Mouse (Mus musculus): ENCODE data around the gene Ptch2.

Ptch2 gene

DNA sequence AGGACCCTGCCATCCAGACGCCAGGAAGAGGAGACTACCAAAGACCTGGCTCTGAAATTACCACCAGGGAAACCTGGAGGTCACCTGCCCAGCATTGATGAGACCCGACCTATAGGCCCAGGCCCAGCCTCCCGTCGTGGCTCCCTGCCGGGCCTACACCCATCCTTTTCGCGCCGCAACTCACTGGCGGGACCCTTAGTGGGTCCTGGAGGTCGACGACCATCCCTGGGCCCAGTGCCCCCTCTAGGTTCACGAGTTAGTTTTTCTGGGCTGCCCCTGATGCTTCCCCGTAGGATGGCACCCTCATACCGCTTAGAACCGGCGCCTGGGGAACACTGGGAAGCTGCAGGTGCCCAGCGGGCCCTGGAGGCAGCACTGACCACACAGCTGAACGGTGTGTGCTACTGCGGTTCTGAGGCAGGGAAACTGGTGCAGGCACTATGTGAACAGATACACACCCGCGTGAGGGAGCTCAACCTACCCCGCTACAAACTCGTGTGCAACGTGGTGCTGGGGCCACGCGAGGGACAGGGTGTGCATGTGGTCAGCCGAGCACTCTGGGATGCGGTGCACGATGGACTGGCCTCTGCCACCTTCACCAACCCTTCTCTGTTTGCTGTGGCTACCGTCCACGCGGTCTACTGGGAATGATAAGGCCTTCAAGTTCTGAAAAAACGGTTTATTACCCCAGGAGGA is 32.3 kb downstream of the Ptch2 start:
- no peak for DNase-seq (ENCODE audit: low read depth, low spot score)

DNA sequence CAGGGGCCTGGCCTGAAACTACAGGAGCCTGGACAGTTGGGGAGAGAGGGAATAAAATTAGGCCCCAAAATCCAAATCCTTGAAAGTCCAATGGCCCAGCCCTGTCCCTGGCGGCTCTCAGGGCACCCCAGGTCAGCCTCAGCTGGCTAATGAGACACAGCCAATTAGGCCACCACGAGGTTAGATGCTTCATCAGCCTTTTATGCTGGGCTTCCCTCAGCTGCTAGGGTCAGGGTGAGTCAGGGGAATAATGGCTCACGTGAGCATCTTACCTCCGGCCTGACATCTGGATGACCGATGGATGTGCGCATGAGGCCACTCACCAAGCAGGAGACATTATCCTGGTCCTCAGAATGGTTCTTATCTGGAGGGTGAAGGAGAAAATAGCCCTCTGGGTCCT is 34.9 kb downstream of the Ptch2 start:
- DNase-seq (ENCODE audit: low read depth, low spot score) = no peak

DNA sequence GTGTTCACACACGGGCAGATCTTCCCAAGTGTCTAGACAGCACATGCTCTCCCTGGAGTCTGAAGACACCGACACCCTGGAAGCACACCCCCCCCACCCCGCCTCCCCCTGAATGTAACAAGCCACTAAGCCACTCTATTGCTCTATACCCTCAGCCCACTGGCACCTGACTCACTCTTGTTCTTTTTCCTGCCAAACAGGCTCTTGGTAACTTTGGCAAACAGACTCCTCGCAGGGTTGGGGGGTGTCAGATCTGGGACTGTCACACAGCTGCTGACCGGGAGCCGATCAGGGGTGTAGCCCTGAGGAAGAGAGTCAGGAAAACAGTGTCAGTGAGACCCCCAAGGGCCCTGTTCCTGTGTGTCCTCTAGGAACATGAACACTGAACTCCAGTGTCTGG is 35.3 kb downstream of the Ptch2 start:
- DNase-seq (ENCODE audit: low read depth, low spot score) = no peak

DNA sequence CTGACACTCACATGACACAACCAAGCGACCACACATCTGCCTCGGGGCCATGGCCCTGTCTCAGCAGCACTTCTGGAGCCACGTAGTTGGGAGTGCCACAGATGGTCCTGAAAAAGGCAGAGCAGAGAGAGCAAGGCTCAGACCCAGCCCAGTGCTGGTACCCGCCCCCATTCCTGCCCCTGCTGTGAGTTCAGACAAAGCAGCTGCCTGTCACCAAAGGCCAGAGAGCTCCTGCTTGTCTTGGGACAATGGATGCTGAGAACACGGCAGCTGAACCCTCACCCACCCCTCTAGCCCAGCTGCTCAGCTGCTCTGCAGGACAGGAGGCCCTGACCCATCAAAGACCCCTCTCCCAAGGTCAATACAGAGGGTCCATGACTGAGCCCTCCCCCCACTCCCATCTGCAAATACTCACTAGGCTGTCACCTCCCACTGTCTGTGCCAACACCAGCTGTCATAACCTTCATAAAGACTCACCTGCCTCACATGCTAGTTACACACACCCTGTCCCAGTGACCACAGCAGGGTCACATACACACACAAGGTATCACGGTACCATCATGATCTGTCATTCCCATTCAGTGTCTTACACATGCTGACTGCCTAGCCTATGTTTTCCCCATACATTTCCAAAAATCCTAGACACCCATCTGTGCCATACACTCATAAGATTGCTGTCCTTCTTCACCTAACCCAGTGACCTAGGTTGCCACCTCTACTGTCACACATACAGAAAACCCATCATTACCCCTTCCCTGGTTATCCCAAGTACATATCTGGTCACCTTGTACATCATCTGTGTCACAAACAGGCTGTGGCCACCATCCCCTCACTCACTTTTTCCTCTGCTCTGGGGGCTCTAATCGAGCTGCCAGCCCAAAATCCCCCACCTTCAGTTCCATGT is 36.3 kb downstream of the Ptch2 start:
- DNase-seq (ENCODE audit: low read depth, low spot score) = no peak

DNA sequence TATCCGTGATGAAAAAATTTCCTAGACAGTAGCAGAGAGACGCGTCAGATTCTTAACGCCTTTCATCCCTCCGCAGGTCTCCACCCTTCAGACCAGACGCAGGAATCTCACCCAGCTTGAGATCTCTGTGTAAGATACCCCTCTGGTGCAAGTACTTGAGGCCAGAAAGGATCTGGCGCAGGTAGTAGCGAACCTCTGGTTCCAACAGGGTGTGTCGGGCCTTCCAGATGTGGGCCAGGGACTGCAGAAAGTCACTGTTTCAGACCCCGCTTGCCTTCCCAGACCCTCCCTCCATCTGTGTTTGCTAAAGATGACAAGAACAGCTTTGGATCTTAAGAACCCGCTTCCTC is 36.9 kb downstream of the Ptch2 start:
- no peak for DNase-seq (ENCODE audit: low read depth, low spot score)

DNA sequence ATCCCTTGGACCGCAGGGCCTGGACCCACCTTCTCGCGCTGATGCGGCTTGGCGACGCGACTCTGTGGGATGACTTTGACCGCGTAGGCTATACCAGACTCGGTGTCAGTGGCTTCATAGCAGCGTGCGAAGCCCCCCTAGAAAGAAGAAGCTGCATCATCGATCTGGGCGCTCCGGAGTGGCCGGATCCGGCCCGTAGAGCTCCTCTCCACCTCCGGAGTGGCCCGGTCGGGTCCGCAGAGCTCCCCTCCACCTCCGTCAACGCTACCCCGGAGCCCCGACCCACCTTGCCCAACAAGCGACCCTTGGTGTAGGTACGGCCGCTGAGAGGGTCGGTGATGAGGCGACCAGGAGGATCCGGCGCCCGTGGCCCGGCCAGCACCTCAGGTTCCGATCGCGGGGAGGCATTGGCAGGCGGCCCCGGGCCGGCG is 37.5 kb downstream of the Ptch2 start:
- DNase-seq (ENCODE audit: low read depth, low spot score) = no peak

DNA sequence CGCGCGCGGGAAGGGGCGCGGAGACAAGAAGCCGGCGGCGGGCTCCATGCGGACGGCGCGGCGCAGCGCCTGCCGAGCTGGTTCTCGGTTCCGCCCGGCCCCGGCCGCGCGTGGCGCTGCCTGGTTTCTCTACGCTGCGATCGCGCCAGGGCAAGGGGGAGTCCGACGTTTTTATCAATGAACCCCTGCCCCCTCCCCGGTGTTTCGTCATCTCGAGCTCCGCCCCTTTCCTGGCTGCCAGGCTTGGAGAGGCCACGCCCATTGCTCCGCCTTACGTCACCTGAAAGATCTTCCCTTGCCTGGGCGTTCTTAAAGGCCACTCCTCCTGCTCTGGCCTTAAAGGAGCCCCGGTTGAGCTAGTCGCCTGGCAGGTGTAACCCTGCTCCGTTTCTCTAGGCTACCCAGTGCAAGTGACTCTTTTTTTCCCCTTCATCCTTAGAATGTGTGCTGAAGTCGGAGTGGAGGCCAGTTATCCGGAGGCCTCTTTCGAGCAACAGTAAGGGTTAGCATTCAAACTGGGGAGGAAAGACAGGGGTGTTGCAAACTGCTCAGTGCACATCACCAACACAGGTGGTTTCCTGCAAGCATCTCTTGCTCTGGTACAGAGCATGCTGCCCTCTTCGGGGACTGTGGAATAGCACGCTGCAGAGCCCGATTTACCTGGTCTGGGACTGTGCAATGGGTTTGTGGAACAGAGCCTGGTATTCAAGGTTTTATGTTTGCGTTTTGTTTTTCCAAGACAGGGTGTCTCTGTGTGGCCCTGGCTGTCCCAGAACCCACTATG is 38.1 kb downstream of the Ptch2 start, which contains the start of gene Plk3:
Plk3 (minus strand) TSS at position 147 of the 784 bp plus-strand sequence.
- peak; percentile 96 for DNase-seq (ENCODE audit: low read depth, low spot score)

DNA sequence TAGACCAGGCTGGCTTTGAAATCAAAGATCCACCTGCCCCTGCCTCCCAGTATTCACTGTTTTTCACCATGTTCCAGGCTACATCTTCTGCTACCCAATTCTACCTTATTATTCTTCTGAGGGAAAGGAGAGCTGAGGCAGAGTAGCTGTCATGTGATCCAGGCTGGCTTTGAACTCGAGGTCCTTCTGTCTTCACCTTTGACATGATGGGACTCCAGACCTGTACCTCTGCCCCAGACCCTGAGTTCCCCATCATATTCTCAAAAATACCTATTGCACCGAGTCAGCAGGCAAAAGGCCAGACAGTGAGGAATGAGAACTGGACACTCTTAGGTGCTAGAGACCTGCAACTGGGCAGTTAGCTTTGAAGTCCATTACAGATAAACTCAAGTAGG is 38.7 kb downstream of the Ptch2 start:
- DNase-seq (ENCODE audit: low read depth, low spot score) = no peak

DNA sequence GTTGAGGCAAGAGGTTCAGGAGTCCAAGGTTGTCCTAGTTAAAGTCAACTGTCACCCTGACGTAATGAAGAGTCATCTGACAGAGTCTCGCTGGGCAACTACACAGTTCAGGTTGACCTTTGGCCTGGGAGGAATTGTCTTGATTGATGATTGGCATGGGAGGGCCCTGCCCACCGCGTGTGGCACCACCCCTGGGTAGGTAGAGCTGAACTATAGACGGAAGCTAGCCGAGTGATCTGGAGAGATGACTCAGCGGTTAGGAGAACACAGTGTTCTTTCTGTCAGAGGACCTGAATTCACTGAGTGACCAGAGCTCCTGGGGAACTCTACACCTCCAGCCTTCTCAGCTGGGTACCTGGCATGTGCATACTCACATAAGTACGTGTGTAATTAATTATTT is 40.2 kb downstream of the Ptch2 start:
- DNase-seq (ENCODE audit: low read depth, low spot score) = no peak

DNA sequence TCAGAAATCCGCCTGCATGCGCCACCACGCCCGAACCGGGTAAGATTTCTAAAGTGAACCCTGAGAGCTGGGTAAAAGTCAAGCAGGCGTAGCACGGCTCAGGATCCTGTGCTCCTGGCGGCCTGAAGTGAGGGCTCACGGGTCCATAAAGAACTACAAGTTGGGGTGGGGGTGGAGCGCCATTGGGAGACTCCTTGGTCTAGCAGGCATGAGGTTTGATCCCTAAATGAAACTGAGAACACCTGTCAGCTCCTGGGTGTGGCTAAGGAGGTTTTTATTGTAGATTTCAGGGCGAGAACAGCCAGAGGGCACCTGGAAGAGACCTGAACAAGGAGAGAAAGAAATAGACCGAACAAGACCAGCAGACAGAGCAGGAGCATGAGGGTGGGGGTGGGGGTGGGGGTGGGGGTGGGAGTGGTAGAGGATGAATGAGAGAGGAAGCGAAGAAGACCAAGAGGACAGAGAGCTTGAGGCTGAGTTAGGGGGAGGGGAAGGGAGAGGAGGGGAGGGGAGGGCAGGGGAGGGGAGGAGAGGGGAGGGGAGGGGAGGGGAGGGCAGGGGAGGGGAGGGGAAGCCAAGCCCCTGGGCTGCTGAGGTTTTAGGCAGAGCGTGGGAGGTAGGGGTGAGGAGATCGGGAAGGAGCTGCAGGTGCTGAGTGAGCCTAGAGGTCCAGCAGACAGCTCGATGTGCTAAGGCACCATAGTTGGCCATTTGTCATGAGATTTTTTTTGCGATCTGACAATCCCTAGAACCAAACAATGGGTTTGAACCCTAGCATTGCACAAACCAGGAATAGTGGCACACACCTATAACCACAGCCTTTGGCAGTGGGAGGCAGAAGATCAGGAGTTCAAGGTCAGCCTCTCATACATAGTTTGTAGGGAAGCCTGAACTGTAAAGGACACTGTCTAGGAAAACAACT is 42.7 kb downstream of the Ptch2 start:
- no peak for DNase-seq (ENCODE audit: low read depth, low spot score)

DNA sequence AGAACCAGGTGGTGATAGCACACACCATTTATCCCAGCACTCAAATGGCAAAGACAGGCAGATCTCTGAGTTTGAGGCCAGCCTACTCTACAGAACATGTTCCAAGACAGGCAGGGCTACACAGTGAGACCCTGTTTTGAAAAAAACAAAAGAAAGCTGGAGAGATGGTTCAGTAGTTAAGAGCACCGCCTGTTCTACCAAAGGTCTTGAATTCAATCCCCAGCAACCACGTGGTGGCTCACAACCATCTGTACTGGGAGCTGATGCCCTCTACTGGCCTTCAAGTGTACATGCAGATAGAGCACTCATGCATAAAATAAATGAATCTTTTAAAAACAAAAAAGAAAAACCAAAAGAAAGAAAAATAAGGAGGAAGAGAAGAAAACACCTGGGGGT is 43.3 kb downstream of the Ptch2 start:
- DNase-seq (ENCODE audit: low read depth, low spot score) = no peak

DNA sequence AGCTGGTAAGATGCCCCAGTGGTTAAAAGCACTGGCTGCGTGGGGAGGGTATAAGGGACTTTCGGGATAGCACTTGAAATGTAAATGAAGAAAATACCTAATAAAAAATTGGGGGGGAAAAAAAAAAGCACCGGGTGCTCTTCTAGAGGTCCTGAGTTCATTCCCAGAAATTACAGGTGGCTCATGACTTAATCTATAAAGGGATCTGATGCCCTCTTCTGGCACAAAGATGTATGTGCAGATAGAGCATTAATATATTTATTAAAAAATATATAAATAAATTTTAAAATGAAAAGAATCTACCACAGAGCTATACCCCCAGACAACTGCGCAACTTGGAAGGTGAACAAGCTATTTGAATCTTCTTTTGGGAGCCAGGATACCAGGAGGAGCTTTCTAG is 44.7 kb downstream of the Ptch2 start:
- no peak for DNase-seq (ENCODE audit: low read depth, low spot score)

DNA sequence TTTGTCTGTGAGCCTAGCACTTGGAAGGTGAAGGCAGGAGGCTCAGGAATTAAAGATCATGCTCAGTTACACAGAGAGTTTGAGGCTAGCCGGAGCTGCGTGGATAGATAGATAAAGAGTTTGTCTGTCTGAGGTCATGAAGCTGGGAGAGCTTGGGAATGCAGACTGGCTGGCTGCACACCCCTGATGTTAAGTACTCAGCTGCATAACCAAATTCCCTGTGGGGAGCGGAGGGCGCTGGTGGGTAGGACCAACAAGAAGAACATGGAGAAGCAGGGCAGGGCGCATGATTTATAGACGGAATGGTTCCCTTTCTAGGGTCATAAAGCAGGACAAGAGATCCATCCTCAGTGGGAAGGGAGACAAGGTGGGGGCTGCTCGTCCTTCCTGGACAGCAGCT is 47.1 kb downstream of the Ptch2 start:
- no peak for DNase-seq (ENCODE audit: low read depth, low spot score)

DNA sequence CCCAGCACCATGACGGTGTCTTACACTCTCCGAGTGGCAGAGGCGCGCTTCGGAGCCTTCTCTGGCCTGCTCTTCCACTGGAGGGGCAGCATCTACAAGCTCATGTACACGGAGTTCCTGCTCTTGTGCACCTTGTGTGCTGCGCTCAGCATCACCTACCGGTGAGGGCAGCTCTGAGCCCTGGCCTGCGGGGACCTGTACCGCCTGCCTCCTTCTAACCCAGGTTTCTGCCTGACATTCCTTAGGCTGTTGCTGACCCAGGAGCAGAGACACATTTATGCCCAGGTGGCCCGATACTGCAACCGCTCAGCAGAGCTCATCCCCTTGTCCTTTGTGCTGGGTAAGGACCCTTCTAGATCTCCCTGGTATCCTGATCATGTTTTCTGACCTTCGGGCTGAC is 49.4 kb downstream of the Ptch2 start:
- DNase-seq (ENCODE audit: low read depth, low spot score) = no peak

DNA sequence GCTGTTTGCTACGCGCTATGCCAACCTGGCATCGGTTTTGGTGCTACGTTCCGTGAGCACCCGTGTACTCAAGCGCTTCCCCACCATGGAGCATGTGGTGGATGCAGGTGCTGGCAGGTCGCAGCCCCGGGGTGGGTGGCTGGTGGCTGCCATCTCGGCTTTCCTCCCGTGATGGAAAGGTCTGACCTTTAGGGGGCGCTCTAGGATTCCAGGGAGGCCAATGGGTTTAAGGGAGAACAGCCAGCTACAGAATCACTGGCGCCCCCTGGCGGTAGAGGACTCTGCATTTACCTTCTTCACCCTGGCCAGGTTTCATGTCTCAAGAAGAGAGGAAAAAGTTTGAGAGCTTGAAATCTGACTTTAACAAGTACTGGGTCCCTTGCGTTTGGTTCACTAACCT is 50.3 kb downstream of the Ptch2 start:
- DNase-seq (ENCODE audit: low read depth, low spot score) = peak; percentile 89

DNA sequence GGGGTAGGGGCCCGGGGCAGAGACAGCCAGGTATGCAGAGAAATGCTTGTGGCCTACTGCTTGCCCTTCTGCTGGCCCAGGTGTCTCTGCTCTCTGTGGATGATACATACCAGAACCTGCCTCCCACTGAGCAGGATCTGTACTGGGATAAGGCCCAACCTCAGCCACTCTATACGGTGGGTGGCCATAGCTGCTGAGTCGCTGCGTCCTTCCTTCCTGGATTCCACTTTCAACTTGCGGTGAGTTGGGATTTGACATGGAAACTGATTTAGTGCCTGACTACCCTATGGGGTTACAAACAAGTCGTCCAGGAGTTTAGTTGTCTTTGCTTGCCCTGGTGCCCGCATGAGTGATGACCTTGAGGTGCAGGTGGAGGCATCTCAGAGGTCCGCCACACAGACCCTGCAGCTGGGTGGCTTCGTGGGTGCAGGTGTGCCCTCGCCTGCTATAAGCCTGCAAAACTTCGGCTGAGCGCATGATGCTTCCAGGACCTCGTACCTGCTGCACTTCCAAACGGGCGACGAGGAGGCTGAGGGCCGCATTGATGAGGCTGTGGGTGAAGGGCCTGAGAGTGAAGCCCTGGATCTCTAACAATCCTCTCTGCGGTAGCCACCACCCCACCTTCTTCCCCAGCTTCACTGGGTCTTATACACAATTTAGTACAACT is 52.3 kb downstream of the Ptch2 start:
- DNase-seq (ENCODE audit: low read depth, low spot score) = no peak

DNA sequence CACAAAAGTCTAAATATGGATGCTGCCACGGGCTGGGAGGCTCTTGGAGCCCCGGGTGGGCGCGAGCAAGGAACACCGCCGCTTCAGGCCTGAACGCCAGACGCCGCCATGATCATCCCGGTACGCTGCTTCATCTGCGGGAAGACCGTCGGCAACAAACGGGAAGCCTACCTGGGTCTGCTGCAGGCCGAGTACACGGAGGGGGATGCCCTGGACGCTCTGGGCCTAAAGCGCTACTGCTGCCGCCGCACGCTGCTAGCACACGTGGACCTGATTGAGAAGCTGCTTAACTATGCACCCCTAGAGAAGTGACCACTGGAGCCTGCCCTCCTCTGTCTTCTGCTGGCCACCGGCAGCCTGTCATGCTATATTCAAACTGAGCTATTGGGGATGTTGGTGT is 52.9 kb downstream of the Ptch2 start:
- DNase-seq (ENCODE audit: low read depth, low spot score) = no peak

DNA sequence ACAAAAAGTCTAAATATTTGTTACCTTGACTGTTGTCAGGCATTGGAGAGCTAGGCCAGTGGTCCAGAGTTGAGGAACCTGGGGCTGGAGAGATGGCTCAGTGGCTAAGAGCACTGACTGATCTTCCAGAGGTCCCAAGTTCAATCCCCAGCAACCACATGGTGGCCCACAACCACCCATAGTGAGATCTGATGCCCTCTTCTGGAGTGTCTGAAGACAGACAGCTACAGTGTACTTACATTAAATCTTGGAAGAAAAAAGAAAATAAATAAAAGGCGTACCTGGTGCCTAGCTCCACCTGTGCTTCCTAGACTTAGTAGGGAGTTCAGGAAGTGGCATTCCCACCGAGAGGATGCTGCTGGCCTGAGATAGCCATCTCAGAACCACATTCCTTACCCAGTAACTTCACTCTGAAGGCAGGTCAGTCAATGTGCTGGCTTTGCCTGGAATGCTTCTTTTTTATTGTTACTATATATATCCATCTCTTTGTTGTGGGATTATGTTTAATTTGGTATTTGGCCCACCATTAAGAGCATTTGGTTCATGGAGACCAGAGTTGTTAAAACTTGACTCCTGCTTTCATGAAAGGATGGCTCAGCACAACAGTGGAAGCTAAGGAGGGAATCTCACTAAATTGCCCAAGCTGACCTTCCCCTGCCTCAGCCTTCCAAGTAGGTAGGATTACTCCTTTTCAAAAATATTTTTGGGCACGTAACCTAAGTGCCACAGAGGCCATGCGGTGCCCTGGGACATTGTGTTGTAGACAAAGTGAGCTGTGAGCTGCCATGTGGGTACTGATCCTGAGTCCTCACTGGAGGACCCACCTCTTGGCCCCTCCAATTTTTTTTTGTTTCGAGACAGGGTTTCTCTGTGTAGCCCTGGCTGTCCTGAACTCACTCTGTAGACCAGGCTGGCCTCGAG is 53.7 kb downstream of the Ptch2 start:
- no peak for DNase-seq (ENCODE audit: low read depth, low spot score)

DNA sequence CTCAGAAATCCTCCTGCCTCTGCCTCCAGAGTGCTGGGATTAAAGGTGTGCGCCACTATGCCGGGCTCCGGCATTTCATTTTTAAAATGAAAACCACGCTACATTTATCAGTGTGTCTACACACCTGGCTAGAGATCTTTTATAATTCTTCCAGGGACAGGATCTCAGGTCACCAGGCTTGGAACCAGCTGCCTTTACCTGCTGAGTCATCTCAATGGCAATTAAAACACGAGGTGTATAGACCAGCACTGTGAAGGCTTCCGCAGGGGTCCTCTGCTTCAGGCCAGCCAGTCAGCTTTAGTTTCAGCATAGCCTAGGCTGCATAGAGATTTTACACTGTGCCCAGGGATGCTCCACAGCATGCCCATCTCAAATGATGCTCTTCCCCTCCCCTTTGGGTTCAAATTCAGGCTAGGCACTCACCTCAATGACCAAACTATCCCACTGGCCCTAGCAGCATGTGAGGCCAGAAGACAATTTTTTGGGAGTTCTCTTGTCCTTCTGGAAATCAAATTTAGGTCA is 54.4 kb downstream of the Ptch2 start:
- DNase-seq (ENCODE audit: low read depth, low spot score) = no peak

Measured in forelimb bud, embryonic 11.5 days (tissue).